Mouse (Mus musculus) cerebellum, adult 18-20 months (tissue): ENCODE data around the gene Gm7029.
A peak's percentile ranks its signal among the peaks of the same experiment; 100 is the strongest.
"Not testable (repeated sequence)": the region's sequence is repeated elsewhere in the genome, so short reads cannot be mapped to it uniquely, and the experiment has no call there.

Experiments
- DNase-seq, 2 experiments: peaks; one replicate each; pipeline ENCODE4 v3.0.0; 2021

The Gm7029 gene

GRCm38 (mm10) chr17:33892429-33892828 lies 18.8 kb downstream of the Gm7029 start:
- DNase-seq, result no peak

GRCm38 (mm10) chr17:33893011-33893410 lies 19.4 kb downstream of the Gm7029 start:
- DNase-seq, result not testable (repeated sequence)

DNA sequence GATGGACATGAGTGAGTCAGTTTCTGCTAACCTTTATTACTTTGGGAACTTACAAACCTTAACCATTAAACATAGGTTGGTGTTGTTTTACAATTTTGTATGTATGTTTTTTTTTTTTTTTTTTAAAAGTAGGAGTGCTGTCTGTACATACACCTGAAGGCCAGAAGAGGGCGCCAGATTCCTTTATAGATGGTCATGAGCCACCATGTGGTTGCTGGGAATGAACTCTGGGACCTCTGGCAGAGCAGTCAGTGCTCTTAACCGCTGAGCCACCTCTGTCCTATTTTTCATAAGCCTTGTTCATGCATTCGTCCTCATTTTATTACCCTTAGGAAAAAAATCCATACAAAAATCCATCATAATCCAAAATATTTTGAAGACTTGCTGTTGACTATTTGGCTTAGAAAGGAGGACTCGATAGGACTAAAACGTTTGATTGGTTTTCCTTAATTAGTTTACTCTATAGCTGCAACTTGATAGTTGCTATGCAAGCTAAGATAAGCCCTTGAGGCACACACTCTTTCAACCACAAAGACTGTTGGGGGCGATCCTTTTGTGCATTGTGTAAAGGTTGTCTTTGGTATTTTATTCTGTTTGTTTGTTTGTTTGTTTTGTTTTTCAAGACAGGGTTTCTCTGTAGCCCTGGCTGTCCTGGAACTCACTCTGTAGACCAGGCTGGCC lies 23.6 kb downstream of the Gm7029 start:
- DNase-seq, result peak; percentile 33 to 57

DNA sequence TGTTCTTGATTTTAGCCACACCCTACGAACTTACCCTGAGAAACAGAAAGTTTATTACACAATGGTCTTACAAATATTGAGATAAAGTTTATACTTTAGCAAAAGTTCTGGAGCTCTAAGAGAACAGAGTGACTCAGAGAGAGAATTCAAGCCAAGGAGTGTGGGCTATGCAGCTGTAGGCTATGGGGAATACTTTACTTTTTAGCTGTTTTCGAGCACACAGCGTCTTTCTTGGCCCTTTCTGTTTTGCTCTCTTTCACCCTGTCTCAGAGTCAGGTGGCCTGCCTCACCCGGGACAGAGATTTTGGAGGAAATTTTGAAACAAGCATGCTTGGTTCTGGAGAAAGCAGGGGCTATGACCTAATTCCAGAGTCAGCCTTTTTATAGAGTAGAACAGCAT lies 24.6 kb downstream of the Gm7029 start:
- not testable (repeated sequence) for DNase-seq

DNA sequence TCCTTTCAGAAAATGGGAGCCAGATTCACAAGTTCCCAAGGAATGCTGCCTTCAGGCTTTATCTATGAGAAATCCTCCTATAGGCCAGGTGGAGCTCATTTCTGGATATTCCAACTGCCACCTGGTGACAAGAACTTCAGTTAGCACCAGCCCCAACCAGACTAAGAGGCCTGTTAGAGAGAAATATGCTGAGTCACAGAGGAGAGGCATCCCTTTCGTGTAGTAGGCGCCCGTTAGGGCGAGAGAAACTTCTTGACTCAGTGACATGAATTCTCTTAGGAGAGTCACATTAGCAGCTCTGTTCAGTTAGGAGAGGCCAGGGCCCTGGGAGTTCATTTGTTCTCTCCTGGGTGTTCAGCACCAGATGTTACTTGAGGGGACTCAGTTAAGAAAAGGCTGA lies 26.0 kb downstream of the Gm7029 start:
- no peak for DNase-seq

- DNase-seq, result no peak
Measured at GRCm38 (mm10) chr17:33900281-33900988, 26.8 kb downstream of the Gm7029 start.

DNA sequence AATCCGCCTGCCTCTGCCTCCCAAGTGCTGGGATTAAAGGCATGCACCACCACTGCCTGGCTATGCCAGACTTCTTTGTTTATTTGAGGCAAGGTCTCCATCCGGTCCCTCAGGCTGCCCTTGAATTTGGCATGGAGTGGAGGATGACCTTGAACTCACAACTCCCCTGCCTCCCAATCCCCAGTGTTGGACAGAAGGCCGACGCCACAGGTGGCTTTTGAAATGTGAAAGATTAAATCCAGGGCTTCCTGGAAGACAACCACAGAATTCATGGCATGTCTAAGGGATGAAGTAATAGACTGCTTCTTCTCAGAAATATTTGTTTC lies 27.3 kb downstream of the Gm7029 start:
- DNase-seq, result no peak

- DNase-seq, result no peak
Measured at GRCm38 (mm10) chr17:33901653-33902052, 28.0 kb downstream of the Gm7029 start.

DNA sequence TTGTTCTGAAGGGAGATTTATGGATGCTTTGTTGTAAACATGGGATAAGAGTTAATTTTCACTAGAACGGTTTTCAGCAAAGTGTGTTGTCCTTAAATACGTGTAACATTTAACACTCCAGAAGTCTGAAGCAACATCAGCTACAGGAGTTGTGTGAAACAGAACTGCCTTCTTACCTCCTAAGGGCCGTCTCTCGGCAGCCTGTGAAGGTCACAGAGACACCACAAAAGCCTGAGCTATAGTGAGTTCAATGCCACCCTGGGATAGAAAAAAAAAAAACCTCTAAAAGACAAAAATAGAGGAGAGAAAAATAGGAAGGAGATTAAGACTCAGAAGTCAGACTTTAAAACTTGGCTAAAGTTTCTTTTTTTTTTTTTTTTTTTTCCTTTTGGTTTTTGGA lies 28.4 kb downstream of the Gm7029 start:
- DNase-seq, result no peak

GRCm38 (mm10) chr17:33902491-33902890 lies 28.9 kb downstream of the Gm7029 start:
- no peak for DNase-seq

GRCm38 (mm10) chr17:33903911-33904651 lies 30.4 kb downstream of the Gm7029 start:
- not testable (repeated sequence) for DNase-seq

DNA sequence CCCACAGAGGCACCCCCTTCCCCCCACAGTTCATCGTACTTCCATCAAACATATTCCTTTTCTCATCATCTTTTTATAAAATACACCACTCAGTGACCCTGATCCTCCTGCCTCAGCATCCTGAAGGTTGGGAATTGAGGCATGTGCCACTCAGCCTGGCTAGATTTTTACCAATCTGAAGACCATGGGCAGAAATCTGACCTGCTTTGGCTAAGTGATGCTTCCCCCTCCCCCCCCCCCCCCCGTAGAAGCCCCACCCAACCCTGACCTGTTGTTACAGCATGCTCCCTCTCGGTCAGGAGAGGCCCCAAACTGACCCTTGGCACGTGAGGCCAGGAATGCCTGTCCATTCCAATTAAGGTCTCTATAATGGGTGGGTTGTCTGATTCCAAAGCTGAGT lies 31.2 kb downstream of the Gm7029 start, which contains the start of gene Platr17:
Platr17 (plus strand) TSS at position 301 of the 400 bp plus-strand sequence.
- not testable (repeated sequence) for DNase-seq

DNA sequence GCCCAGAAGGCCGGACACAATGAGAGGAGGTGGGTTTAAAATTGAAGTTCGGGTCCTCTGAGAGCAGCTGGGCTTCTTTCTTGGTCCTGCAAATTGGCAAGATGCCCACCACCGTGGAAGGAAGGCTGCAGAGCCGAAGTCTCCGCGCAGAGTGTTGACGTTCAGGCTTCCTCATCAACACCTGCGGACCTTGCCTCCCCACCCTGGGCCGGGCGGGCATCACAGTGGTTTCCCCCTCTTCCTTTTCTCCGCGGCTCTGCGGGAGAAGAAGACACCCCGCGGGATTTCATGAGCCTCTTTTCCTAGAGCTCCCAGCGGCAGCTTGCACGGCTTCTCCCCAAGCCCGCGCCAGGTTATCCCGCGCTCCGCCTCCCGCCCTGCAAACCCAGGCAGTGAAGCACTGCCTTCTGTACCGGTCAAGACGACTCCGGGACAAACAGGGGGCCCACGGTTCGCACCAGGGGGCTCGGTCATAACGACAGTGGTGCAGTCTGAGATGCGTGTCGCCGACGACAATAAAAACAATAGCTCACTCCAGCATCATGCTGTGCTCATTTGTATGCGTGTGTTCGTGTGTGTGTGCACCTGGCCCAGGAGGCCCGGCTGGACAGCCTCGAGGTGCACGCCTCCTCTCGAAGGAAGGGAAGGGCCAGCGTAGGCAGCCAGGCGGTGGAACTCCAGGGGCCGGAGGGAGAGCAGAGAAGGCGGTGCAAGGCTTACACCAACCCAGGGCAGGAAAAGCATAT lies 34.9 kb downstream of the Gm7029 start:
- peak; percentile 60 to 68 for DNase-seq

GRCm38 (mm10) chr17:33909077-33909868 lies 35.6 kb downstream of the Gm7029 start, which contains the start of gene Daxx:
TSS of gene Daxx (plus strand) at chr17:33909414.
- DNase-seq, result peak; percentile 99

GRCm38 (mm10) chr17:33909869-33910250 lies 36.2 kb downstream of the Gm7029 start:
- no peak for DNase-seq

DNA sequence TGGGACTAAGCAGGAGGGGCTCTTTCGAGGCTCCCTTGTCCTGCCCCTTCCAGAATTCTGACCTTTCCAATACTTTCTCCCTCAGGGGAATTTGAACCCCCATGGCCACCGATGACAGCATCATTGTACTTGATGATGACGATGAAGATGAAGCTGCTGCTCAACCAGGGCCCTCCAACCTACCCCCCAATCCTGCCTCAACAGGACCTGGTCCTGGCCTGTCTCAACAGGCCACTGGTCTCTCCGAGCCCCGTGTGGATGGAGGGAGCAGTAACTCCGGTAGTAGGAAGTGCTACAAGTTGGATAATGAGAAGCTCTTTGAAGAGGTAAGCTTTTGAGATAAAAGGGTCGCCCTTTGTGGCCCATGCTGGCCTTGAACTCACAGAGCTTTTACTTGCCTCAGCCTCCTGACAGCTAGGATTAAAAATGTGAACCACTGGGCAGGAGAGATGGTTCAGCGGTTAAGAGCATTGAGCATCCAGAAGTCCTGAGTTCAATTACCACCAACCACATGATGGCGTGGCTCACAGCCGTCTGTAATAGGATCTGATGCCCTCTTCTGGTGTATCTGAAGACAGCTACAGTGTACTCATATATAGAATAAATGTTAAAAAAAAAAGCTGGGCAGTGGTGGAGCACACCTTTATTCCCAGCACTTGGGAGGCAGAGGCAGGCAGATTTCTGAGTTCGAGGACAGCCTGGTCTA lies 36.9 kb downstream of the Gm7029 start:
- no peak for DNase-seq

DNA sequence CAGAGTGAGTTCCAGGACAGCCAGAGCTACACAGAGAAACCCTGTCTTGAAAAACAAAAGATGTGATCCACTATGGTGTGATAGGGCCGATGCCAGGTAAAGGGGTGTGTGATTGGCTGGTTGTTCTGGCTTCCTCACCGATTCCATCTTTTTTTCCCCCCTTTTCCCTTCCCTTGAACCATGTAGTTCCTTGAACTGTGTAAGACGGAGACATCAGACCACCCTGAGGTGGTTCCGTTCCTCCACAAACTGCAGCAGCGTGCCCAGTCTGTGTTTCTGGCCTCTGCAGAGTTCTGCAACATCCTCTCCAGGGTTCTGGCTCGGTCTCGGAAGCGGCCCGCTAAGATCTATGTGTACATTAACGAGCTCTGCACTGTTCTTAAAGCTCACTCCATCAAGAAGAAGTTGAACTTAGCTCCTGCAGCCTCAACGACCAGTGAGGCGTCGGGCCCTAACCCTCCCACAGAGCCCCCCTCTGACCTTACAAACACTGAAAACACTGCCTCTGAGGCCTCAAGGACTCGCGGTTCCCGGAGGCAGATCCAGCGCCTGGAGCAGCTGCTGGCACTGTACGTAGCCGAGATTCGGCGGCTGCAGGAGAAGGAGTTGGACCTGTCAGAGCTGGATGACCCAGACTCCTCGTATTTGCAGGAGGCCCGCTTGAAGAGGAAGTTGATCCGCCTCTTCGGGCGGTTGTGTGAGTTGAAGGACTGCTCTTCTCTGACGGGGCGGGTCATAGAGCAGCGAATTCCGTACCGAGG lies 37.6 kb downstream of the Gm7029 start:
- no peak for DNase-seq

DNA sequence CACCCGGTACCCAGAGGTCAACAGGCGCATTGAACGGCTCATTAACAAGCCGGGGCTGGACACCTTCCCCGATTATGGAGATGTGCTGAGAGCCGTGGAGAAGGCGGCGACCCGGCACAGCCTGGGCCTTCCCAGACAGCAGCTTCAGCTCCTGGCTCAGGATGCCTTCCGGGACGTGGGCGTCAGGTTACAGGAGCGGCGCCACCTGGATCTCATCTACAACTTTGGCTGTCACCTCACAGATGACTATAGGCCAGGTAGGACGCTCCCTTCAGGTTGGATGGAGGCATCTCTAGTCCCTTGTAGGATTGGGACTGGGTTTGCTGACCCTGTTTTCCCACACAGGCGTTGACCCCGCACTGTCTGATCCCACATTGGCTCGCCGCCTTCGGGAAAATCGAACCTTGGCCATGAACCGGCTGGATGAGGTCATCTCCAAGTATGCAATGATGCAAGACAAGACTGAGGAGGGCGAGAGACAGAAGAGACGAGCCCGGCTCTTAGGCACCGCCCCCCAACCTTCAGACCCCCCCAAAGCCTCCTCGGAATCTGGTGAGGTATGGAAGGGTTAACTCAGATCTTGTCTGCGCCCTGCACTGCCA lies 38.3 kb downstream of the Gm7029 start:
- DNase-seq, result peak in 1 of 2 experiments; percentile 12

DNA sequence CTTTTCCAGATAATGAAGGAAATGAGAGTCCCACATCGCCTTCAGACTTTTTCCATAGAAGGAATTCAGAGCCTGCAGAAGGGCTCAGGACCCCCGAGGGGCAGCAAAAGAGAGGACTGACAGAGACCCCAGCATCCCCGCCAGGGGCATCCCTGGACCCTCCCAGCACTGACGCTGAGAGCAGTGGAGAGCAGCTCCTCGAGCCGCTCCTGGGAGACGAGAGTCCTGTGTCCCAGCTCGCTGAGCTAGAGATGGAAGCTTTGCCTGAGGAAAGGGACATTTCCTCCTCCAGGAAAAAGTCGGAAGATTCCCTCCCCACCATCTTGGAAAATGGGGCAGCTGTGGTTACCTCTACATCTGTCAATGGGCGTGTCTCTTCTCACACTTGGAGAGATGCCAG lies 39.6 kb downstream of the Gm7029 start:
- no peak for DNase-seq

- no peak for DNase-seq
Measured at GRCm38 (mm10) chr17:33913905-33914304, 40.3 kb downstream of the Gm7029 start.
